Mouse (Mus musculus): Measurements from ENCODE around the gene Pttg1ip. TPM values are rescaled to one million over a fixed set of nuclear protein-coding genes. Genes with fewer than 3 reads are reported as not detected.

The Pttg1ip gene
- polyA plus RNA-seq, 1 experiment = 131 TPM

- H3K4me3 ChIP-seq (ENCODE audit: control insufficient read depth, low read depth, low read length) = no peak overlapping the region
- H3K4me1 ChIP-seq (ENCODE audit: control insufficient read depth, insufficient read depth, low read length) = no peaks in the 10 kb centered on the region
- no peaks in the 10 kb centered on the region for H3K27me3 ChIP-seq (ENCODE audit: control insufficient read depth, insufficient read depth, low read length)
- TF ChIP-seq CTCF (IDR thresholded peaks at IDR 0.05; ENCODE audit: control insufficient read depth, insufficient read depth, insufficient replicate concordance, low read depth, low read length) (no peak), POLR2A (IDR thresholded peaks at IDR 0.05; ENCODE audit: control insufficient read depth, low read depth, low read length) (no peak)
- no peaks in the 10 kb centered on the region; the same call in none of the 2 replicates for H3K36me3 ChIP-seq (ENCODE audit: control insufficient read depth, insufficient read depth, low read length)
- no peak overlapping the region for H3K27ac ChIP-seq (ENCODE audit: control insufficient read depth, insufficient read depth, low read depth, low read length)
These were observed 57.4 kb downstream of the Pttg1ip start for GRCm38 (mm10) chr10:77638956-77639355.

- Histone ChIP-seq H3K27me3 (ENCODE audit: control insufficient read depth, insufficient read depth, low read length) (no peaks in the 10 kb centered on the region), H3K4me1 (ENCODE audit: control insufficient read depth, insufficient read depth, low read length) (no peaks in the 10 kb centered on the region), H3K4me3 (ENCODE audit: control insufficient read depth, low read depth, low read length) (no peak overlapping the region), H3K36me3 (ENCODE audit: control insufficient read depth, insufficient read depth, low read length) (no peaks in the 10 kb centered on the region; the same call in none of the 2 replicates), H3K27ac (ENCODE audit: control insufficient read depth, insufficient read depth, low read depth, low read length) (no peak overlapping the region)
- TF ChIP-seq POLR2A (IDR thresholded peaks at IDR 0.05; ENCODE audit: control insufficient read depth, low read depth, low read length) = no peak
- no peak for TF ChIP-seq CTCF (IDR thresholded peaks at IDR 0.05; ENCODE audit: control insufficient read depth, insufficient read depth, insufficient replicate concordance, low read depth, low read length)
These were observed 61.6 kb downstream of the Pttg1ip start for GRCm38 (mm10) chr10:77643160-77643559.

- Histone ChIP-seq H3K36me3 (ENCODE audit: control insufficient read depth, insufficient read depth, low read length) (no peaks in the 10 kb centered on the region; the same call in none of the 2 replicates), H3K4me3 (ENCODE audit: control insufficient read depth, low read depth, low read length) (no peak overlapping the region), H3K27me3 (ENCODE audit: control insufficient read depth, insufficient read depth, low read length) (no peaks in the 10 kb centered on the region), H3K4me1 (ENCODE audit: control insufficient read depth, insufficient read depth, low read length) (no peaks in the 10 kb centered on the region; the same call in 1 of the 2 replicates), H3K27ac (ENCODE audit: control insufficient read depth, insufficient read depth, low read depth, low read length) (no peak overlapping the region)
- TF ChIP-seq POLR2A (IDR thresholded peaks at IDR 0.05; ENCODE audit: control insufficient read depth, low read depth, low read length) (no peak), CTCF (IDR thresholded peaks at IDR 0.05; ENCODE audit: control insufficient read depth, insufficient read depth, insufficient replicate concordance, low read depth, low read length) (no peak)
These were observed 64.1 kb downstream of the Pttg1ip start for GRCm38 (mm10) chr10:77645571-77645970.

DNA sequence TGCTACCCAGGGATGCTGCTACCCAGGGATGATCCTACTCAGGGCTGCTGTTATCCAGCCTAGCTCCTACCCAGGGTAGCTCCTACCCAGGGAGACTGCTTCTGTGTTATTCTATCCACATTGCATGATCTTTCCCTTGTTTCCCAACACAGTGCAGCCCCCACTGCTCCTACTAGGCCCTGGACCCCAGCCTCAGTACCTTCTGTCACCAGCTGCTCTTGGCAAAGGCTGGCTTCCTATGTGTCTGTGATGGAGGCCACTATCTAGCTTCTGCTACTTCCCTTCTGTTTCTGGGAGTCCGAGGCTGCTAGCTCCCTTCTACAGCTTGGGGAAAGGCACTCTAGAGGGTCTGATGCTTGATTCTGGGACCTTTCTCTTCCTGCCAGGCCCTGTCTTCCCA is 65.9 kb downstream of the Pttg1ip start:
- no peak for TF ChIP-seq POLR2A (IDR thresholded peaks at IDR 0.05; ENCODE audit: control insufficient read depth, low read depth, low read length)
- TF ChIP-seq CTCF (IDR thresholded peaks at IDR 0.05; ENCODE audit: control insufficient read depth, insufficient read depth, insufficient replicate concordance, low read depth, low read length) = no peak
- Histone ChIP-seq H3K36me3 (ENCODE audit: control insufficient read depth, insufficient read depth, low read length) (no peaks in the 10 kb centered on the region), H3K4me1 (ENCODE audit: control insufficient read depth, insufficient read depth, low read length) (no peaks in the 10 kb centered on the region; the same call in 1 of the 2 replicates), H3K27ac (ENCODE audit: control insufficient read depth, insufficient read depth, low read depth, low read length) (no peak overlapping the region), H3K4me3 (ENCODE audit: control insufficient read depth, low read depth, low read length) (no peak overlapping the region), H3K27me3 (ENCODE audit: control insufficient read depth, insufficient read depth, low read length) (no peaks in the 10 kb centered on the region)

- Histone ChIP-seq H3K27ac (ENCODE audit: control insufficient read depth, insufficient read depth, low read depth, low read length) (no peak overlapping the region), H3K4me3 (ENCODE audit: control insufficient read depth, low read depth, low read length) (no peak overlapping the region), H3K36me3 (ENCODE audit: control insufficient read depth, insufficient read depth, low read length) (no peaks in the 10 kb centered on the region), H3K4me1 (ENCODE audit: control insufficient read depth, insufficient read depth, low read length) (no peaks in the 10 kb centered on the region; the same call in 1 of the 2 replicates), H3K27me3 (ENCODE audit: control insufficient read depth, insufficient read depth, low read length) (no peaks in the 10 kb centered on the region)
- TF ChIP-seq CTCF (IDR thresholded peaks at IDR 0.05; ENCODE audit: control insufficient read depth, insufficient read depth, insufficient replicate concordance, low read depth, low read length) (no peak), POLR2A (IDR thresholded peaks at IDR 0.05; ENCODE audit: control insufficient read depth, low read depth, low read length) (no peak)
These were observed 66.4 kb downstream of the Pttg1ip start for GRCm38 (mm10) chr10:77647901-77648300.

Other genes with a start within 250 kb of the Pttg1ip start
- 10.9 and 12.9 TPM in 2 replicates for gene Adarb1, start 163.4 kb upstream of the Pttg1ip start, polyA plus RNA-seq (2012; rRNA removed)
- gene Fam207a, start 65.9 kb upstream of the Pttg1ip start, polyA plus RNA-seq (2012; rRNA removed) = 10.4 and 10.7 TPM in 2 replicates
- gene Itgb2, start 51.5 kb upstream of the Pttg1ip start, polyA plus RNA-seq (2012; rRNA removed) = 0.77 and 0.81 TPM in 2 replicates
- 83.1 and 88.6 TPM in 2 replicates for gene Sumo3, start 24.4 kb downstream of the Pttg1ip start, polyA plus RNA-seq (2012; rRNA removed)
- gene Gm49325, start 24.5 kb downstream of the Pttg1ip start, polyA plus RNA-seq (2012; rRNA removed) = 0.72 TPM in 1 of 2 replicates, not detected in the other
- gene Ube2g2, start 40.6 kb downstream of the Pttg1ip start, polyA plus RNA-seq (2012; rRNA removed) = 66.1 and 70.3 TPM in 2 replicates
- 0.07 and 0.73 TPM in 2 replicates for gene Tspear, start 104.8 kb downstream of the Pttg1ip start, polyA plus RNA-seq (2012; rRNA removed)
- not detected in 2 replicates for gene Gm19402, start 109.0 kb downstream of the Pttg1ip start, polyA plus RNA-seq (2012; rRNA removed)
- not detected in 2 replicates for gene Gm9508, start 115.5 kb downstream of the Pttg1ip start, polyA plus RNA-seq (2012; rRNA removed)
- gene Gm10272, start 124.9 kb downstream of the Pttg1ip start, polyA plus RNA-seq (2012; rRNA removed) = not detected in 2 replicates
- gene Gm10024, start 129.7 kb downstream of the Pttg1ip start, polyA plus RNA-seq (2012; rRNA removed) = not detected in 2 replicates
- not detected in 2 replicates for gene Gm10142, start 134.1 kb downstream of the Pttg1ip start, polyA plus RNA-seq (2012; rRNA removed)
- gene Krtap12-1, start 138.9 kb downstream of the Pttg1ip start, polyA plus RNA-seq (2012; rRNA removed) = not detected in 2 replicates
- gene Gm10100, start 144.8 kb downstream of the Pttg1ip start, polyA plus RNA-seq (2012; rRNA removed) = not detected in 2 replicates
- gene Gm18596, start 160.9 kb downstream of the Pttg1ip start, polyA plus RNA-seq (2012; rRNA removed) = not detected in 2 replicates
- not detected in 2 replicates for gene Gm9736, start 169.6 kb downstream of the Pttg1ip start, polyA plus RNA-seq (2012; rRNA removed)
- not detected in 2 replicates for gene Gm3233, start 178.0 kb downstream of the Pttg1ip start, polyA plus RNA-seq (2012; rRNA removed)
- gene Gm3238, start 189.6 kb downstream of the Pttg1ip start, polyA plus RNA-seq (2012; rRNA removed) = not detected in 2 replicates
- gene Gm7138, start 195.2 kb downstream of the Pttg1ip start, polyA plus RNA-seq (2012; rRNA removed) = not detected in 2 replicates
- gene Gm3250, start 200.8 kb downstream of the Pttg1ip start, polyA plus RNA-seq (2012; rRNA removed) = not detected in 2 replicates
- gene Gm7137, start 206.5 kb downstream of the Pttg1ip start, polyA plus RNA-seq (2012; rRNA removed) = not detected in 2 replicates
- not detected in 2 replicates for gene Gm9639, start 213.4 kb downstream of the Pttg1ip start, polyA plus RNA-seq (2012; rRNA removed)
- gene Gm19668, start 217.4 kb downstream of the Pttg1ip start, polyA plus RNA-seq (2012; rRNA removed) = not detected in 2 replicates
- gene Gm9507, start 230.1 kb downstream of the Pttg1ip start, polyA plus RNA-seq (2012; rRNA removed) = not detected in 2 replicates
- not detected in 2 replicates for gene Gm2696, start 233.0 kb downstream of the Pttg1ip start, polyA plus RNA-seq (2012; rRNA removed)
- gene Krtap10-4, start 245.4 kb downstream of the Pttg1ip start, polyA plus RNA-seq (2012; rRNA removed) = 1.2 and 1.4 TPM in 2 replicates

Measured in testis, adult 2 months (tissue).